Mouse (Mus musculus): Measurements from ENCODE around the gene Fam133b.
"Not testable (repeated sequence)": the region's sequence is repeated elsewhere in the genome, so short reads cannot be mapped to it uniquely, and the experiment has no call there.

Fam133b gene

GRCm38 (mm10) chr5:3596399-3596766 lies 52.8 kb downstream of the Fam133b start, which contains the start of gene Rbm48:
TSS of gene Rbm48 (minus strand) at chr5:3596585.
- peak; percentile 73 for ATAC-seq (ENCODE audit: insufficient number of reproducible peaks, low FRiP score, low TSS enrichment)

GRCm38 (mm10) chr5:3597171-3597570 lies 53.5 kb downstream of the Fam133b start:
- no peak for ATAC-seq (ENCODE audit: insufficient number of reproducible peaks, low FRiP score, low TSS enrichment)

GRCm38 (mm10) chr5:3598766-3599165 lies 55.1 kb downstream of the Fam133b start:
- no peak for ATAC-seq (ENCODE audit: insufficient number of reproducible peaks, low FRiP score, low TSS enrichment)

- no peak for ATAC-seq (ENCODE audit: insufficient number of reproducible peaks, low FRiP score, low TSS enrichment)
Observed at GRCm38 (mm10) chr5:3600298-3600697, 56.7 kb downstream of the Fam133b start.

- no peak for ATAC-seq (ENCODE audit: insufficient number of reproducible peaks, low FRiP score, low TSS enrichment)
Observed at GRCm38 (mm10) chr5:3600790-3601189, 57.2 kb downstream of the Fam133b start.

- ATAC-seq (ENCODE audit: insufficient number of reproducible peaks, low FRiP score, low TSS enrichment), result no peak
Observed at GRCm38 (mm10) chr5:3607114-3607513, 63.5 kb downstream of the Fam133b start.

- no peak for ATAC-seq (ENCODE audit: insufficient number of reproducible peaks, low FRiP score, low TSS enrichment)
Observed at GRCm38 (mm10) chr5:3609241-3609640, 65.6 kb downstream of the Fam133b start.

- not testable (repeated sequence) for ATAC-seq (ENCODE audit: insufficient number of reproducible peaks, low FRiP score, low TSS enrichment)
Observed at GRCm38 (mm10) chr5:3611835-3612234, 68.2 kb downstream of the Fam133b start.
